In genomic region chr8:71961796-71962195, GRCm38 (mm10) we compare ENCODE assay signal across 23 mouse cellular contexts. TPM values are rescaled to one million over a fixed set of nuclear protein-coding genes. Genes with fewer than 3 reads are reported as not detected.
DNase-seq lines count a peak whose midpoint lies in the region; ATAC-seq lines count a peak whose summit lies in the region.
"Had no signal": no experiment of that assay in that cellular context is flagged by ENCODE, and none has a peak within 500 bp of the region (broad histone marks: within the 10 kb centered on the region; RNA-seq: fewer than 3 reads in every experiment).

No protein-coding gene starts in this region.

- H3K9ac ChIP-seq in midbrain, embryonic 11.5 days (ENCODE audit: low read length) = no peak overlapping the region
- H3K9ac ChIP-seq in midbrain, embryonic 14.5 days (replicated peaks; ENCODE audit: low read length) = no peak overlapping the region
- H3K9ac ChIP-seq: embryonic facial prominence, embryonic 12.5 days; forebrain, embryonic 13.5 days; forebrain, embryonic 15.5 days had no signal

- H3K27ac ChIP-seq in midbrain, embryonic 11.5 days (ENCODE audit: low read depth, low read length) = no peak overlapping the region
- H3K27ac ChIP-seq in midbrain, embryonic 14.5 days (replicated peaks; ENCODE audit: low read depth, low read length) = no peak overlapping the region
- no peak overlapping the region for H3K27ac ChIP-seq in limb, embryonic 10.5 days
- H3K27ac ChIP-seq: embryonic facial prominence, embryonic 10.5 days; embryonic facial prominence, embryonic 12.5 days; forebrain, embryonic 13.5 days; forebrain, embryonic 15.5 days had no signal

- no peak for ATAC-seq in midbrain, embryonic 11.5 days (ENCODE audit: low FRiP score)
- no peak for ATAC-seq in midbrain, embryonic 14.5 days (ENCODE audit: low FRiP score, low TSS enrichment)
- ATAC-seq: activated CD4-positive, CD25-positive, alpha-beta regulatory T cell, adult 4 months; CD4-positive, CD25-positive, alpha-beta regulatory T cell, adult 4 months; forebrain, embryonic 13.5 days; forebrain, embryonic 15.5 days; Patski had no signal

- no peak overlapping the region for H3K4me2 ChIP-seq in midbrain, embryonic 11.5 days
- H3K4me2 ChIP-seq in midbrain, embryonic 14.5 days (ENCODE audit: low read length) = no peak overlapping the region
- H3K4me2 ChIP-seq: embryonic facial prominence, embryonic 12.5 days; forebrain, embryonic 13.5 days; forebrain, embryonic 15.5 days had no signal

- H3K9me3 ChIP-seq in midbrain, embryonic 11.5 days (ENCODE audit: control insufficient read depth, low read length) = peaks cover 4% of the 10 kb centered on the region; the same call in 1 of the 2 replicates
- peaks cover 4% of the 10 kb centered on the region; the same call in 1 of the 2 replicates for H3K9me3 ChIP-seq in midbrain, embryonic 14.5 days (ENCODE audit: control insufficient read depth, low read length)
- no peaks in the 10 kb centered on the region for H3K9me3 ChIP-seq in limb, embryonic 10.5 days (replicated peaks)
- H3K9me3 ChIP-seq: embryonic facial prominence, embryonic 12.5 days; forebrain, embryonic 15.5 days had no signal

- H3K36me3 ChIP-seq in midbrain, embryonic 11.5 days (ENCODE audit: control insufficient read depth, insufficient read depth, low read length) = peaks cover 13% of the 10 kb centered on the region
- peaks cover 12% of the 10 kb centered on the region for H3K36me3 ChIP-seq in midbrain, embryonic 14.5 days (ENCODE audit: control insufficient read depth, insufficient read depth, low read length)
- peaks cover 57% of the 10 kb centered on the region for H3K36me3 ChIP-seq in limb, embryonic 10.5 days

- WGBS in midbrain, embryonic 11.5 days = 89% methylated on average over 5 of the region's 5 CpGs
- WGBS in midbrain, embryonic 14.5 days = 97% methylated on average over 5 of the region's 5 CpGs
- 91% methylated on average over 5 of the region's 5 CpGs for WGBS in limb, embryonic 10.5 days

- H3K4me1 ChIP-seq in midbrain, embryonic 11.5 days (ENCODE audit: control insufficient read depth, insufficient read depth, low read length) = no peaks in the 10 kb centered on the region
- H3K4me1 ChIP-seq in midbrain, embryonic 14.5 days (ENCODE audit: control insufficient read depth, insufficient read depth, low read length) = no peaks in the 10 kb centered on the region
- no peaks in the 10 kb centered on the region for H3K4me1 ChIP-seq in limb, embryonic 10.5 days
- H3K4me1 ChIP-seq: embryonic facial prominence, embryonic 10.5 days; embryonic facial prominence, embryonic 12.5 days; forebrain, embryonic 13.5 days; forebrain, embryonic 15.5 days had no signal

- DNase-seq in heart, adult 11 months = peak; percentile 72
- no peak for DNase-seq in heart, postnatal 25 days (ENCODE audit: low spot score)
- peak; percentile 51 for DNase-seq in midbrain, embryonic 11.5 days (ENCODE audit: low spot score, missing footprints)
- DNase-seq in midbrain, embryonic 14.5 days = no peak
- DNase-seq in limb, embryonic 10.5 days (ENCODE audit: low spot score) = peak; percentile 1
- DNase-seq: adrenal gland, adult 8-10 months; adrenal gland, postnatal 14 days; adrenal gland, postnatal 36 days; B cell, adult 2 months; cerebellum, adult 11-12 months; cerebellum, adult 2 months; cerebellum, adult 9-10 months; cerebellum, postnatal 10 days; cerebellum, postnatal 25 days had no signal

- intact Hi-C loops in heart, postnatal 25 days (cut with DNase I) = loop anchor here (5.0 kb wide), 1 partner anchor 34 kb away; no protein-coding TSS in a partner anchor

- H3K27me3 ChIP-seq in midbrain, embryonic 11.5 days (ENCODE audit: control insufficient read depth, insufficient read depth, low read length) = no peaks in the 10 kb centered on the region
- no peaks in the 10 kb centered on the region for H3K27me3 ChIP-seq in midbrain, embryonic 14.5 days (ENCODE audit: control insufficient read depth, insufficient read depth, low read length)
- no peaks in the 10 kb centered on the region for H3K27me3 ChIP-seq in limb, embryonic 10.5 days (ENCODE audit: low read depth, poor library complexity, severe bottlenecking)
- H3K27me3 ChIP-seq: CH12.LX; embryonic facial prominence, embryonic 12.5 days; forebrain, embryonic 13.5 days; forebrain, embryonic 15.5 days; Patski had no signal

- no peak overlapping the region for H3K4me3 ChIP-seq in midbrain, embryonic 11.5 days (ENCODE audit: low read depth, low read length)
- no peak overlapping the region for H3K4me3 ChIP-seq in midbrain, embryonic 14.5 days (replicated peaks; ENCODE audit: low read depth, low read length)
- no peak overlapping the region for H3K4me3 ChIP-seq in limb, embryonic 10.5 days
- H3K4me3 ChIP-seq: embryonic facial prominence, embryonic 10.5 days; embryonic facial prominence, embryonic 12.5 days; forebrain, embryonic 13.5 days; forebrain, embryonic 15.5 days had no signal

RNA-seq across cellular contexts. Expression of gene Zfp961, which starts 11.0 kb away (rescaled TPM):
- 1 to 10 TPM; 5.5 to 10.0 TPM for total RNA-seq in heart, postnatal 25 days (2021)
- 25.7 and 28.4 TPM in 2 replicates for polyA plus RNA-seq in midbrain, embryonic 11.5 days (2014; fragmentation: Nextera tagmentation; extraction: Ambion mirVana)
- polyA plus RNA-seq in midbrain, embryonic 14.5 days (2014; fragmentation: Nextera tagmentation; extraction: Ambion mirVana) = 16.8 and 23.3 TPM in 2 replicates
- 28.0 and 28.1 TPM in 2 replicates for polyA plus RNA-seq in limb, embryonic 10.5 days (2016; fragmentation: Nextera tagmentation; extraction: Ambion mirVana)

RNA-seq across cellular contexts. Expression of gene Cyp4f18, which starts 47.6 kb away (rescaled TPM):
- under 1 TPM; 0.70 to 0.73 TPM for total RNA-seq in heart, postnatal 25 days (2021)
- polyA plus RNA-seq in midbrain, embryonic 11.5 days (2014; fragmentation: Nextera tagmentation; extraction: Ambion mirVana) = 0.22 and 0.41 TPM in 2 replicates
- 0.55 and 0.97 TPM in 2 replicates for polyA plus RNA-seq in midbrain, embryonic 14.5 days (2014; fragmentation: Nextera tagmentation; extraction: Ambion mirVana)
- 0.58 and 0.71 TPM in 2 replicates for polyA plus RNA-seq in limb, embryonic 10.5 days (2016; fragmentation: Nextera tagmentation; extraction: Ambion mirVana)
- total RNA-seq: G1E had no signal
- polyA plus RNA-seq: Patski had no signal

RNA-seq across cellular contexts. Expression of gene Zfp617, which starts 53.4 kb away (rescaled TPM):
- 10 to 100 TPM; 22.4 to 28.8 TPM for total RNA-seq in heart, postnatal 25 days (2021)
- 39.7 and 44.2 TPM in 2 replicates for polyA plus RNA-seq in midbrain, embryonic 11.5 days (2014; fragmentation: Nextera tagmentation; extraction: Ambion mirVana)
- polyA plus RNA-seq in midbrain, embryonic 14.5 days (2014; fragmentation: Nextera tagmentation; extraction: Ambion mirVana) = 36.9 and 42.3 TPM in 2 replicates
- polyA plus RNA-seq in limb, embryonic 10.5 days (2016; fragmentation: Nextera tagmentation; extraction: Ambion mirVana) = 27.4 and 34.3 TPM in 2 replicates

RNA-seq across cellular contexts. Expression of gene Zfp882, which starts 53.4 kb away (rescaled TPM):
- 1 to 10 TPM; 3.1 to 6.1 TPM for total RNA-seq in heart, postnatal 25 days (2021)
- polyA plus RNA-seq in midbrain, embryonic 11.5 days (2014; fragmentation: Nextera tagmentation; extraction: Ambion mirVana) = 7.2 and 9.2 TPM in 2 replicates
- 18.8 and 19.4 TPM in 2 replicates for polyA plus RNA-seq in midbrain, embryonic 14.5 days (2014; fragmentation: Nextera tagmentation; extraction: Ambion mirVana)
- polyA plus RNA-seq in limb, embryonic 10.5 days (2016; fragmentation: Nextera tagmentation; extraction: Ambion mirVana) = 5.4 and 7.2 TPM in 2 replicates

Comparison
In these comparisons a context has a peak if more than half of its experiments do, and no peak if none do; other contexts are left out.
1. DNase-seq: peak in heart, adult 11 months (single experiment), midbrain, embryonic 11.5 days (single experiment) and limb, embryonic 10.5 days (single experiment); none in heart, postnatal 25 days (single experiment) and midbrain, embryonic 14.5 days (single experiment).